Mouse (Mus musculus) yolk sac, embryonic 10.5 days (tissue): ENCODE measurements at regions not wholly inside any gene's neighbourhood (a gene's known extent, or its start where the extent isn't known, plus 50 kb on each side); places are given as distances from the start of the nearest gene placed in this dataset.
"Not testable (repeated sequence)": the region's sequence is repeated elsewhere in the genome, so short reads cannot be mapped to it uniquely, and the experiment has no call there.

ENCODE experiments used
- DNase-seq: peaks from one replicate; pipeline ENCODE4 v3.0.0-alpha.2; 2017; ENCODE audit warnings: low spot score

DNA sequence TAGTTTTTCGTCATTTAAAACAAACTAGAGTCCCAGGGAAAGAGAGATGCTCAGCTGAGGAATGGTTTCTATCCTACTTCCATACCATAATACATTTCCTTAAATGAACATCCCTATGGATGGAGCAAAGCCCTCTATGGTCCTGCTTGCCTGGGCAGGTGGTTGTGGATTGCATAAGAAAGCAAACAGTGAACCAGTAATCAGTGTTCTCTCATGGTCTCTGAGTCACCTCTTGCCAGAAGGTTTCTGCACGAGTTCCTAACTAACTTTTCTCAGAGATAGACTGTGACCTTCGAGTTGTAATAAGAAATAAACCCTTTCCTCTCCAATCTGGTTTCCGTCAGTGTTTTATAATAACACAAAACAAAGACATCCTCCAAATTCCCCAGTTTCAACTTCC lies 62.9 kb upstream of the Bet1 start:
- no peak for DNase-seq

- DNase-seq, result no peak
Observed at GRCm38 (mm10) chr6:4158293-4158692, 71.5 kb upstream of the Bet1 start.

GRCm38 (mm10) chr6:4163733-4164132 lies 77.0 kb upstream of the Bet1 start:
- DNase-seq, result no peak

DNA sequence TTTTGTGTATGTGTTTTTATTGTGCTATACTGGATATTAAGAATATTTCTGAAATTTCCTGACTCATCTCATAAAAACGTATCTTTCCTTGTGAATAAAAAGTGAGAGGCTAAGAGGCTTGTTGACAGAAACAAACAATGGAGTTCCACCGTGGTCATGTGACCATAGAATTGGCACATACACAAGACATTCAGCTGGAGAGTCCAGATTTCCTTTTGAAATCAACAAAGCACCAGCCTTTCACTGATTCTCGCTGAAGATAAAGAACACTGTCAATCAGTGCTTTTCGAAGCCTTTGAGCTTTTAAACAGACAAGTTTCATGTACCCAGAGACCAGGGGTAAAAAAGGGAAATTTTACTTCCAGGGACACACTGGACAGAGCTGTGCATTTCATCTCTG lies 80.3 kb upstream of the Bet1 start:
- DNase-seq, result no peak

- DNase-seq, result no peak
Observed at GRCm38 (mm10) chr6:4167757-4168156, 81.0 kb upstream of the Bet1 start.

DNA sequence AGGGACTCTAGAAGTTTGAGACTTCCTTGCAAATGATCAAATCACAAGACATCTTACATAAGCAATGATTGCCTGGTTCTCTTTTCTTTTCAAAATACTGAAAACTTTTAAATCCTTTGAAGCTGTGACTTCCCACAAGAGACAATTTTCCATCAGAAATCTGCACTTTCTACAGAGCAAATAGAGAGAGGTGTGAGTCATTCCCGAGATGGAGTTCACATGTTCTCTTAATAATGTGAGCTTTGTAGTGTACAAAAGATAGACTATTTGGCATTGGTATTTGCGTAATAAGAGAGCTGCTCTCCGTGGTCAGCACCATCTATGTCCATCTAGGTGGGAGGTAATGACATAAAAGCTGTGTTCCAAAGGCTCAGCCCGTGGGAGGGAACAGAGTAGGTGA lies 84.8 kb upstream of the Bet1 start:
- DNase-seq, result no peak

- no peak for DNase-seq
Observed at GRCm38 (mm10) chr6:4187683-4188082, 100.9 kb upstream of the Bet1 start.

- DNase-seq, result not testable (repeated sequence)
Observed at GRCm38 (mm10) chr6:4190976-4191375, 104.2 kb upstream of the Bet1 start.

- no peak for DNase-seq
Observed at GRCm38 (mm10) chr6:4193286-4193685, 106.5 kb upstream of the Bet1 start.

DNA sequence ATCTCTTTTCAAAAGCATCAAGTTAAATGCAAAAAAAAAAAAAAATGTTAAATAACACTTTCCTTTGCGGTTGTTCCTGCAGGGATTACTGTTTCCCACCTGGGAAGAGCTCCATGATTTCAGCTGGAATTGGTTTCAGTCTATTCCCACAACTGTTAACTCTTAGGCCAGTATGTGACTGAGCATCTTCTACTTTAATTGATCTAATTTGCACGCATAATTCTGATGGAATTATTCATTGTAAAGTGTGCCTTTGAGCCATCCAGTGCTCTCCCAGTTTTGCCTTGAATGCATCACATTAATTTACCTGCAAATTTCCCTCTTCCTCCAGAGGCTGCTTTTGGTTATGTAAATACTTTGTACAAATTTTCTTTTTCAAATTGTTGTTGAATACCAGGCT lies 114.4 kb upstream of the Bet1 start:
- no peak for DNase-seq

GRCm38 (mm10) chr6:4205681-4206080 lies 118.9 kb upstream of the Bet1 start:
- no peak for DNase-seq

GRCm38 (mm10) chr6:4245265-4246112 lies 158.7 kb upstream of the Bet1 start:
- DNase-seq, result no peak

DNA sequence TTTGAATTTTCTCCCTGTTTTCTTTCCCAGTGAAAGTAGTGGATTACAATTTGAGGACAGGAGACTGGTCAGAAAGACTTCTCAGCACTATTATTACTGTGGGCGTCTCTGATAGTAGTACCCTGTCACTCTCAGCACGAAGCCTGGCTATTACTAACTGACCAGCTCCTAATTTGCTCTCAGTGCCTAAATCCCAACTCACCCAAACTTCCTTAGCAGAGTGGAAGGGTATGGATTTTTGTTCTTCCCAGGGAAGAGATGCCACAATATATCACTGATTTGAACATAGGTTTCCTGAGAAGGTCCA lies 159.3 kb upstream of the Bet1 start:
- DNase-seq, result no peak

DNA sequence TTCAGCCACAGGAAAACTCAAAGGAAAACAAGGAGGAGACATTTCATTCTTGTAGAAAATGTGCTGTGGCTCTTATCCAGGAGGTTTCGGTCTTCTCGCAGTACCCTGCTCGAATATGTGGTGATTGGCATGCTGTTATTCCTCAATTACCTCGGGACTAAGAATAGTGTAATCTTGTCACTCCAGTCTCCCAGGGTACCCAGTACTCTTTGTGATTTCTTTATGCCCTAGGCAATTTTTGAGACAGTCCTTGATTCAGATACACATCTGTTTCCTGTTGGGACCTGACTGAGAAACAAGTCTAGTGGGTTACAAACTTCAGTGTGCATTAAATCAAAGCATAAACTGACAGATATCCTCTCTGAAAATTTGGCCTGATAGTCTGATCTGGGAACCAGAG lies 189.8 kb upstream of the Bet1 start:
- no peak for DNase-seq

DNA sequence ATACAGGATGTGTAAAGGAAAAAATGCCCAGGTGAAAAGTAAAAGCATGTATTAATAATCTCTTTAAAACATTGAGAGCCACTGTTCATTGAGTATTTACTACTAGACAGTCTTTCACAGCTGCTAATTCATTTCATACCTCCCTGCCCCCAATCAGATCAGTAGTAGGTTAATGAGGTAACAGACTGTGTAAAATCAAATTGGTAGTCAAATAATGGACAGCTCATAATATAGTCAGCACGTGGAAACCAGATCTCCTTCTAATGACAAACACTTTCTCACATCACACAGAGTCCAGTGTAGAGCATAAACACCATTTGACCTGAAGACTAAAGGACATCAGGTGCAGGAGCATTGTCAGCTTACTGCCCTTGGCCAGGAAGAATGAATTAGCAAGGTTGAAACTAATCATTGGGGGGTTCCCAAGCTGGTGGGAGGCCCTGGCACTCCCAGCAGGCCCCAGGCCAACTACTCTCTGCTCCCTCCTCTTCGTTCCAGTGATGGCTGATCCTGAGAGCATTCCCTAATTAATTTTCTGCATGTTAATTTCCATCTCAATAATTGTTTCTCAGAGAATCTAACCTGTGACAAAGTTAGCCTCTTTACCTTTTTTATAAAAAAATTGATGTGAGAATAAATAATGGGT lies 190.6 kb upstream of the Bet1 start:
- DNase-seq, result no peak

DNA sequence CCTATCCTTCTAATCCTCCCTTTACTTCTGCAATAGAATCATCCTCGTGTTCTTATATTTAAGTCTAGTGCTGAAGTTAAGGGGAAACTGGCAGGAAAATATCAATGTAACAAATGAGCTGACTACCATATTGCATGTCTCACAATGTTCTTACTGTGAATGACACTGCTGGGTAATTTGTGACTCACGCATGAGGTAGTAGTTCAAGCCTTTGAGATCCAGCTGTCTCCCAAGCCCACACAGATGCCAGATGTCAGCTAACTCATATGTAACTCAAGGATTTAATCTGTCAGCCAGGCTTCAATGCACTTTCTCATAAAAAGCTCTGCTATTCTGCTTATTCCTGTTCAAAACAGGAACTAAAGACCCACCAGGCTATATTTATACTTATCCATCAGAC lies 204.6 kb upstream of the Bet1 start:
- no peak for DNase-seq

GRCm38 (mm10) chr6:4303410-4303809 lies 201.2 kb upstream of the Col1a2 start:
- DNase-seq, result not testable (repeated sequence)

- DNase-seq, result no peak
Observed at GRCm38 (mm10) chr6:4349953-4350352, 154.7 kb upstream of the Col1a2 start.

DNA sequence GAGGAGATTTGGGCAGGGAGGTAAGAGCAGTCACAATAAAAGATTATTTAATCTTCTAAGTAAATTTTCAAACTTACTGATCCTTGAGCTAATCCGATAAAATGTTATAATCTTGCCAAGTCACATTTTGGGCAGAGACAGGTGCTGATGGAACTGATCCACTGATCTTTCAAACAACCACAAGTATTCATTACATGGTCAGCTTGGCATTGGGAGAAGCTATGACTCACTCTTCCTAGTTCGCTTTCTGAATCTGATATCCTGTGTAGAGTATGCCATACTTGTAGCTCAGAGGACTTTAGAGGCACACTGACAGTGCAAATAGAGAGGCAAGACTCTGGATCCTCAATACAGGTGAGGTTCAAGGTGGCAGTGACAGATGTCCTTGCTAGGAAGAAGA lies 142.4 kb upstream of the Col1a2 start:
- no peak for DNase-seq

DNA sequence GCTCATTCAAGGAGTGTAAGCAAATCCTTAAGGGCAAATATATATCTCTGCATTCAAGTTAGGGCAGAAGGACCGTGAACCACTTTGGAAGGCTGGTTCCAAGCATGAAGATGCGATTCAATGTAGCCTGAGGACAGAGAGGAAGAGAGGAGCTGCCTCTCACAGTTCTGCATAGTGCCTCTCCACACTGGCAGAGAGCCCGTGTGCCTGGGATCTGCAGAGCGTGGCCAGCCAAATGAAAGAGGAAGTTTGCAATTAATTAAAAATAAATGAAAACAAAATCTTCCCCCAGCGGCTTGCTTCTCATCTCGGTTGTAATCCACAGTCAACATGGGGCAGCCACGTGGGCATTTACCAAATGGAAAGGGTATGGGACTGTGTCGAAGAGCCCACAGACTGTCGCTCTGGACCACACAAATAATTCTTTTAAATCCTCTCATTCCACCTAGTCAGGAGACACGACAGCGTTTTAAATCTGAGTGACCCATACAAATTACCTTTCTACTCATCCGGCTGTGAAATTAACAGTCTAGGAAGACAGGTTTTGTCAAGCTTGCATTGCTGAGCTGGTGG lies 129.1 kb upstream of the Col1a2 start:
- DNase-seq, result no peak

GRCm38 (mm10) chr6:4396808-4397207 lies 107.8 kb upstream of the Col1a2 start:
- DNase-seq, result no peak

GRCm38 (mm10) chr6:4397695-4398598 lies 106.7 kb upstream of the Col1a2 start:
- no peak for DNase-seq

- DNase-seq, result no peak
Observed at GRCm38 (mm10) chr6:4398599-4398980, 106.0 kb upstream of the Col1a2 start.
